Mouse (Mus musculus): ENCODE measurements around the gene Slc12a4. TPM values are rescaled to one million over a fixed set of nuclear protein-coding genes. Genes with fewer than 3 reads are reported as not detected.
"Not testable (repeated sequence)": the region's sequence is repeated elsewhere in the genome, so short reads cannot be mapped to it uniquely, and the experiment has no call there.

Slc12a4 gene
- 31.9 and 37.7 TPM in 2 replicates for polyA plus RNA-seq (2016; fragmentation: Nextera tagmentation; extraction: Ambion mirVana)

GRCm38 (mm10) chr8:105965905-105966341, at the start of gene Slc12a4:
Slc12a4 (minus strand) TSS chr8:105966097.
- under 1% methylated on average over 45 of the region's 47 CpGs for WGBS
- peak within 1 kb of the TSS; percentile 87 for H3K4me3 ChIP-seq
- H3K9me3 ChIP-seq (replicated peaks): no peaks in the 10 kb centered on the region
- H3K27ac ChIP-seq: peak within 1 kb of the TSS; percentile 93
- H3K27me3 ChIP-seq (ENCODE audit: low read depth, poor library complexity, severe bottlenecking): peaks cover 14% of the 10 kb centered on the region
- 0 out of 2 replicates have a peak, but pooled peaks cover 8% of the 10 kb centered on the region for H3K36me3 ChIP-seq
- DNase-seq (ENCODE audit: low spot score): peak; percentile 90
- peaks cover 41% of the 10 kb centered on the region for H3K4me1 ChIP-seq

- Histone ChIP-seq H3K4me1 (peaks cover 21% of the 10 kb centered on the region), H3K36me3 (peaks cover 33% of the 10 kb centered on the region), H3K4me3 (peak overlapping the region; percentile 84)
- not testable (repeated sequence) for H3K9me3 ChIP-seq (replicated peaks); H3K27ac ChIP-seq; DNase-seq (ENCODE audit: low spot score); H3K27me3 ChIP-seq (ENCODE audit: low read depth, poor library complexity, severe bottlenecking)
- WGBS: 85% methylated on average over 8 of the region's 8 CpGs
These were observed 46.3 kb upstream of the Slc12a4 start for GRCm38 (mm10) chr8:106012203-106012602.

- WGBS: 3% methylated on average over 6 of the region's 6 CpGs
- H3K9me3 ChIP-seq (replicated peaks): no peaks in the 10 kb centered on the region
- peak within 1 kb of the TSS; percentile 84 for H3K4me3 ChIP-seq
- H3K27me3 ChIP-seq (ENCODE audit: low read depth, poor library complexity, severe bottlenecking): no peaks in the 10 kb centered on the region
- H3K27ac ChIP-seq: peak within 1 kb of the TSS; percentile 89
- peaks cover 21% of the 10 kb centered on the region for H3K4me1 ChIP-seq
- H3K36me3 ChIP-seq: peaks cover 28% of the 10 kb centered on the region
- no peak for DNase-seq (ENCODE audit: low spot score)
These were observed 45.7 kb upstream of the Slc12a4 start, which contains the start of gene Ddx28 for GRCm38 (mm10) chr8:106011643-106011986. Ddx28 (minus strand) TSS chr8:106011882.

GRCm38 (mm10) chr8:106010748-106011642, 45.1 kb upstream of the Slc12a4 start:
- Histone ChIP-seq H3K4me3 (peak overlapping the region; percentile 84), H3K27ac (peak overlapping the region; percentile 89), H3K4me1 (peaks cover 21% of the 10 kb centered on the region), H3K36me3 (peaks cover 23% of the 10 kb centered on the region), H3K9me3 (replicated peaks) (no peaks in the 10 kb centered on the region), H3K27me3 (ENCODE audit: low read depth, poor library complexity, severe bottlenecking) (no peaks in the 10 kb centered on the region)
- peak; percentile 97 for DNase-seq (ENCODE audit: low spot score)
- 1% methylated on average over 74 of the region's 74 CpGs for WGBS

DNA sequence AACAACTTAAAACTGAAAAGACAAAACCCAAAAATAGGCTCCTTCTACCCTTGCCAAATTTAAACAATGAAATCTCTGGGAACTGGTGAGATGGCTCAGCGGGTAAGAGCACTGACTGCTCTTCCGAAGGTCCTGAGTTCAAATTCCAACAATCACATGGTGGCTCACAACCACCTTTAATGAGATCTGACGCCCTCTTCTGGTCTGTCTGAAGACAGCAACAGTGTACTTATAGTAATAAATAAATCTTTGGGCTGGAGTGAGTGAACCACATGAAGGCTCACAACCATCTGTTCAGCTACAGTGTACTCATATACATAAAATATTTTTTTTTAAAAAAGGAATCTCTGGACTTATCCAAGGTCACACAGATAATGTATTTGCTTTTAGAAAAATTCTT, 42.0 kb upstream of the Slc12a4 start:
- WGBS: 70% methylated on average over 3 of the region's 3 CpGs

DNA sequence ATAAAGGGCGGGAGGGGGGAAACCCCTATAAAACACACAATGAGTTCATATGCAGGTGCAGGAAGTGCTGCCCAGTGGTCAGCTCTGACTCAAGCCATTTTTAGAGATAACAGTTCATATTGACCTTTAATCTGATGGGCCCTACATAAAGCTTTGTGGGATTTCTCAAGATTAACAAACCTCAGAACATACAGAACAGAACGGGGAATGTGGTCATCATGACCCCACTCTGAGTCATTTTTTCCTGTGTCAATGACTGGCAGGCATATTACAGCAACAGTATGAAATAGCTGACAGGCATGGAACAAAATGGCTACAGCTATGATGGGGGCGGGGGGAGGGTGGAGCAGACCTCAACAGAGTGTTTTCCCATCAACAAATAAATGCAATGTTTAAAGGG, 41.2 kb upstream of the Slc12a4 start:
- Histone ChIP-seq H3K36me3 (peaks cover 18% of the 10 kb centered on the region), H3K9me3 (replicated peaks) (no peaks in the 10 kb centered on the region), H3K4me1 (peaks cover 21% of the 10 kb centered on the region), H3K27me3 (ENCODE audit: low read depth, poor library complexity, severe bottlenecking) (no peaks in the 10 kb centered on the region), H3K4me3 (no peak overlapping the region), H3K27ac (no peak overlapping the region)
- no peak for DNase-seq (ENCODE audit: low spot score)
- 82% methylated on average over 3 of the region's 3 CpGs for WGBS

More for the DNA sequence above, 42.0 kb upstream of the Slc12a4 start:
- H3K9me3 ChIP-seq (replicated peaks); H3K27ac ChIP-seq; H3K27me3 ChIP-seq (ENCODE audit: low read depth, poor library complexity, severe bottlenecking); H3K4me3 ChIP-seq; DNase-seq (ENCODE audit: low spot score): not testable (repeated sequence)
- H3K36me3 ChIP-seq: peaks cover 18% of the 10 kb centered on the region
- H3K4me1 ChIP-seq: peaks cover 21% of the 10 kb centered on the region

DNA sequence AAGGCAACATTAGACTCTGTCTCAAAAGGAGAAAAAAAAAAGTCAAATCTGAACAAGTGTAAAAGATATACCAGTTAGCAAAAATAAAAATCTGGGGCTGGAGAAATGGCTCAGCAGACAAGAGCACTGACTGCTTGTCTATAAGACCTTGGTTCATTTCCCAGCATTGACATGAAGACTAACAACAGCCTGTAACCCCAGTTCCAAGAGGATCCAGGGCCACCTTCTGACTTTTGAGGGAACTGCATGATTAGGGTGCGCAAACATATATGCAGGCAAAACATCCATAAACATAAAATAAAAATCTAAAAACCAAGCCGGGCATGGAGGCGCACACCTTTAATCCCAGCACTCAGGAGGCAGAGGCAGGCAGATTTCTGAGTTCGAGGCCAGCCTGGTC, 40.5 kb upstream of the Slc12a4 start:
- H3K27me3 ChIP-seq (ENCODE audit: low read depth, poor library complexity, severe bottlenecking): no peaks in the 10 kb centered on the region
- H3K4me3 ChIP-seq: no peak overlapping the region
- no peak for DNase-seq (ENCODE audit: low spot score)
- peaks cover 15% of the 10 kb centered on the region for H3K4me1 ChIP-seq
- no peak overlapping the region for H3K27ac ChIP-seq
- WGBS: 90% methylated on average over 4 of the region's 4 CpGs
- no peaks in the 10 kb centered on the region for H3K9me3 ChIP-seq (replicated peaks)
- peaks cover 18% of the 10 kb centered on the region for H3K36me3 ChIP-seq

- H3K9me3 ChIP-seq (replicated peaks): no peaks in the 10 kb centered on the region
- WGBS: 87% methylated on average over 4 of the region's 4 CpGs
These were observed 40.0 kb upstream of the Slc12a4 start, which contains the start of gene Dpep2nb for GRCm38 (mm10) chr8:106005875-106006274. Dpep2nb (minus strand) TSS chr8:106005975.

GRCm38 (mm10) chr8:106004538-106005207, 38.8 kb upstream of the Slc12a4 start:
- 87% methylated on average over 8 of the region's 8 CpGs for WGBS

More at GRCm38 (mm10) chr8:106005875-106006274, 40.0 kb upstream of the Slc12a4 start, which contains the start of gene Dpep2nb:
- Histone ChIP-seq H3K27ac (no peak within 1 kb of the TSS), H3K36me3 (peaks cover 18% of the 10 kb centered on the region), H3K4me3 (no peak within 1 kb of the TSS), H3K27me3 (ENCODE audit: low read depth, poor library complexity, severe bottlenecking) (no peaks in the 10 kb centered on the region), H3K4me1 (peaks cover 11% of the 10 kb centered on the region)
- DNase-seq (ENCODE audit: low spot score): no peak

GRCm38 (mm10) chr8:106001908-106002307, 36.0 kb upstream of the Slc12a4 start:
- H3K4me1 ChIP-seq: no peaks in the 10 kb centered on the region
- H3K27ac ChIP-seq: no peak overlapping the region
- H3K4me3 ChIP-seq: no peak overlapping the region
- no peaks in the 10 kb centered on the region for H3K36me3 ChIP-seq
- no peaks in the 10 kb centered on the region for H3K9me3 ChIP-seq (replicated peaks)
- 88% methylated on average over 4 of the region's 4 CpGs for WGBS
- DNase-seq (ENCODE audit: low spot score): no peak
- no peaks in the 10 kb centered on the region for H3K27me3 ChIP-seq (ENCODE audit: low read depth, poor library complexity, severe bottlenecking)

More at GRCm38 (mm10) chr8:106004538-106005207, 38.8 kb upstream of the Slc12a4 start:
- H3K4me3 ChIP-seq: no peak overlapping the region
- H3K27me3 ChIP-seq (ENCODE audit: low read depth, poor library complexity, severe bottlenecking): no peaks in the 10 kb centered on the region
- no peak for DNase-seq (ENCODE audit: low spot score)
- no peaks in the 10 kb centered on the region for H3K4me1 ChIP-seq
- H3K36me3 ChIP-seq: peaks cover 12% of the 10 kb centered on the region
- no peak overlapping the region for H3K27ac ChIP-seq
- H3K9me3 ChIP-seq (replicated peaks): no peaks in the 10 kb centered on the region

- Histone ChIP-seq H3K27ac (no peak overlapping the region), H3K9me3 (replicated peaks) (no peaks in the 10 kb centered on the region), H3K4me1 (no peaks in the 10 kb centered on the region), H3K27me3 (ENCODE audit: low read depth, poor library complexity, severe bottlenecking) (no peaks in the 10 kb centered on the region), H3K4me3 (no peak overlapping the region), H3K36me3 (no peaks in the 10 kb centered on the region)
- no peak for DNase-seq (ENCODE audit: low spot score)
- 87% methylated on average over 2 of the region's 2 CpGs for WGBS
These were observed 33.1 kb upstream of the Slc12a4 start for GRCm38 (mm10) chr8:105998971-105999370.

DNA sequence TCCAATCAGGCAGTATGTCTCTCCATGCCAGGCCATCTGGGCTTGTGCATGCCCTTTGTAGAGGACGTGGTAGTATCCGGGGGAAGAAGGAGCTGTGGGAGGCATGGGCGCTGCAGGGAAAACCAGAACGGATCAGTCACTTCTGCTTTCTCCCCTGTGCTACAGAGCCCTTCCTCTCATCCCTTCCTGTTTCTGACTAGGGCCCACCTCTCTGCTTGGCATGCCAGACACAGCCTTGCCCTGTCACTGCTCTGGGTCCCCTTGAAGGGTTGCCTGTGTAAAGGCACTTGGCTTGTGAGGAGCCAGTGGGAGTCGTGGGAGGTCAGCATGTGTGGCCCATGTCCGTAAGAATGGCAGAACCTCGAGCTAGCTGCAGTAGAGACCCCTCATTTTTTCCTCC, 30.5 kb upstream of the Slc12a4 start:
- H3K9me3 ChIP-seq (replicated peaks): no peaks in the 10 kb centered on the region
- no peaks in the 10 kb centered on the region for H3K27me3 ChIP-seq (ENCODE audit: low read depth, poor library complexity, severe bottlenecking)
- no peak overlapping the region for H3K4me3 ChIP-seq
- peaks cover 2% of the 10 kb centered on the region; the same call in 1 of the 2 replicates for H3K4me1 ChIP-seq
- 72% methylated on average over 7 of the region's 7 CpGs for WGBS
- no peaks in the 10 kb centered on the region for H3K36me3 ChIP-seq
- no peak for DNase-seq (ENCODE audit: low spot score)
- no peak overlapping the region for H3K27ac ChIP-seq

- peaks cover 11% of the 10 kb centered on the region; the same call in 1 of the 2 replicates for H3K4me1 ChIP-seq
- WGBS: 59% methylated on average over 4 of the region's 4 CpGs
- H3K4me3 ChIP-seq: no peak overlapping the region
- peaks cover 6% of the 10 kb centered on the region for H3K27me3 ChIP-seq (ENCODE audit: low read depth, poor library complexity, severe bottlenecking)
- no peaks in the 10 kb centered on the region for H3K36me3 ChIP-seq
- no peak for DNase-seq (ENCODE audit: low spot score)
- H3K27ac ChIP-seq: no peak overlapping the region
- H3K9me3 ChIP-seq (replicated peaks): no peaks in the 10 kb centered on the region
These were observed 27.3 kb upstream of the Slc12a4 start for GRCm38 (mm10) chr8:105993226-105993625.

All from limb, embryonic 10.5 days (tissue).